Mouse (Mus musculus) thymus, postnatal 25 days (tissue): ENCODE measurements around the gene Snapc3.
A peak's percentile ranks its signal among the peaks of the same experiment; 100 is the strongest.
"Not testable (repeated sequence)": the region's sequence is repeated elsewhere in the genome, so short reads cannot be mapped to it uniquely, and the experiment has no call there.

Experiments used
- DNase-seq: peaks from one replicate; pipeline ENCODE4 v3.0.0; 2022

Snapc3 gene

GRCm38 (mm10) chr4:83418781-83419180 lies 1.3 kb downstream of the Snapc3 start:
- DNase-seq: no peak

GRCm38 (mm10) chr4:83423641-83424040 lies 6.1 kb downstream of the Snapc3 start:
- DNase-seq: no peak

- no peak for DNase-seq
Observed at GRCm38 (mm10) chr4:83425119-83425518, 7.6 kb downstream of the Snapc3 start.

GRCm38 (mm10) chr4:83427141-83427540 lies 9.6 kb downstream of the Snapc3 start:
- no peak for DNase-seq

- DNase-seq: no peak
Observed at GRCm38 (mm10) chr4:83427696-83428095, 10.2 kb downstream of the Snapc3 start.

GRCm38 (mm10) chr4:83428845-83429244 lies 11.3 kb downstream of the Snapc3 start:
- peak; percentile 37 for DNase-seq

GRCm38 (mm10) chr4:83431950-83432349 lies 14.4 kb downstream of the Snapc3 start:
- no peak for DNase-seq

- no peak for DNase-seq
Observed at GRCm38 (mm10) chr4:83432901-83433300, 15.4 kb downstream of the Snapc3 start.

- DNase-seq: no peak
Observed at GRCm38 (mm10) chr4:83436375-83436774, 18.9 kb downstream of the Snapc3 start.

GRCm38 (mm10) chr4:83438116-83438515 lies 20.6 kb downstream of the Snapc3 start:
- no peak for DNase-seq

GRCm38 (mm10) chr4:83439045-83439444 lies 21.5 kb downstream of the Snapc3 start:
- DNase-seq: no peak

- DNase-seq: no peak
Observed at GRCm38 (mm10) chr4:83441050-83441449, 23.5 kb downstream of the Snapc3 start.

- no peak for DNase-seq
Observed at GRCm38 (mm10) chr4:83450785-83451184, 33.3 kb downstream of the Snapc3 start.

GRCm38 (mm10) chr4:83460106-83460505 lies 42.6 kb downstream of the Snapc3 start:
- DNase-seq: no peak

GRCm38 (mm10) chr4:83464827-83465226 lies 47.3 kb downstream of the Snapc3 start:
- no peak for DNase-seq

GRCm38 (mm10) chr4:83467615-83468014 lies 50.1 kb downstream of the Snapc3 start:
- no peak for DNase-seq

- no peak for DNase-seq
Observed at GRCm38 (mm10) chr4:83468208-83468607, 50.7 kb downstream of the Snapc3 start.

GRCm38 (mm10) chr4:83485250-83485649 lies 67.7 kb downstream of the Snapc3 start:
- DNase-seq: no peak

- DNase-seq: peak; percentile 92
Observed at GRCm38 (mm10) chr4:83485735-83486116, 68.2 kb downstream of the Snapc3 start.

- DNase-seq: peak; percentile 94
Observed at GRCm38 (mm10) chr4:83486117-83486901, 68.8 kb downstream of the Snapc3 start, which contains the start of gene Psip1. Gene Psip1, minus strand, starts transcription at chr4:83486459.

GRCm38 (mm10) chr4:83489121-83489520 lies 71.6 kb downstream of the Snapc3 start:
- DNase-seq: no peak

- no peak for DNase-seq
Observed at GRCm38 (mm10) chr4:83493112-83493511, 75.6 kb downstream of the Snapc3 start.

- DNase-seq: not testable (repeated sequence)
Observed at GRCm38 (mm10) chr4:83497013-83497412, 79.5 kb downstream of the Snapc3 start.

- no peak for DNase-seq
Observed at GRCm38 (mm10) chr4:83500154-83501036, 82.9 kb downstream of the Snapc3 start.
